ENCODE assay signal across 19 mouse cellular contexts in the genomic region with DNA sequence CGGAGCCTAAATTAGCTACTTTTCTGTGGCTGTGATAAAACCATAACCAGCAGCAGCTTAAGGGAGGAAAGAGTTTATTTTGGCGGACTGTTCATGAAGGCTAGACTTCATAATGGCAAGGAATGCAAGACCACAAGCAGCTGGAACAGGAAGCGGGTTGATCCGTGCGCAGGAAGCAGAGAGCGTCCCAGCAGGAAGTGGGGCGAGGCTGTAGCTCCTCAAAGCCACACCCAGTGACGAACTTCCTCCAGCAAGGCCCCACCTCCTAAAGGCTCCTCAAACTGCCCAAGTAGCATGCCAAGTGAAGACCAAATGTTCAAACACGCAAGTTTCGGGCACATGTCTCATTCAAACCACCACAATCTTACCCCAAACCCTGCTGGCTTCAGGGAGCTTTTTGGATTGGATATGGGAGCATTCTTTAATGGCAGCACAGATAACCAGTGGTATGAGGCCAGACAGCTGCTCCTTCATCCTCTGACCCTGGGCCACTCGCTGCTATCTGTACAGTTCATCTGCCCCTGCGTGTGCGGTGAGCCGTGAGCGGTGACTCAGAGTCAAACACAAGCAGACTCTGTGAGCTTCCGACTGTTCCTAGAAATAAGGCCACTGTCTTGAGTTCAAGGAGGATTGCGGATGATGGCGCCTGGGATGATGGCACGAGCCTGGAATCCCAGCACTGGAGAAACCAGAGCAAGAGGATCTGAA.
DNase-seq lines count a peak whose midpoint lies in the region; ATAC-seq and TF ChIP-seq lines count a peak whose summit lies in the region.
"Had no signal": no experiment of that assay in that cellular context is flagged by ENCODE, and none has a peak within 500 bp of the region (broad histone marks: within the 10 kb centered on the region; RNA-seq: fewer than 3 reads in every experiment).

No protein-coding gene starts in this region.

- H3K9ac ChIP-seq in liver, embryonic 11.5 days (ENCODE audit: low read depth, low read length) = no peak overlapping the region
- H3K9ac ChIP-seq: intestine, embryonic 15.5 days; liver, embryonic 13.5 days; neural tube, embryonic 13.5 days had no signal

- H3K36me3 ChIP-seq in E14TG2a.4 (ENCODE audit: insufficient read depth, low read length) = peaks cover 35% of the 10 kb centered on the region
- H3K36me3 ChIP-seq in liver, embryonic 11.5 days (ENCODE audit: control insufficient read depth, insufficient read depth, low read length) = no peaks in the 10 kb centered on the region
- H3K36me3 ChIP-seq: intestine, embryonic 15.5 days; liver, embryonic 13.5 days; neural tube, embryonic 13.5 days had no signal

- no peak overlapping the region for H3K27ac ChIP-seq in liver, embryonic 11.5 days (ENCODE audit: low read depth, low read length)
- H3K27ac ChIP-seq: gastrocnemius, adult 2 months; heart, adult 2 months; intestine, embryonic 15.5 days; layer of hippocampus, adult 2 months; liver, embryonic 13.5 days; neural tube, embryonic 13.5 days had no signal

- WGBS in liver, embryonic 11.5 days = 73% methylated on average over 19 of the region's 19 CpGs

- H3K4me1 ChIP-seq in E14TG2a.4 (replicated peaks; ENCODE audit: low read depth, low read length) = peaks cover 50% of the 10 kb centered on the region
- H3K4me1 ChIP-seq in liver, embryonic 11.5 days (replicated peaks; ENCODE audit: control insufficient read depth, insufficient read depth, low read length) = no peaks in the 10 kb centered on the region
- H3K4me1 ChIP-seq: intestine, embryonic 15.5 days; liver, embryonic 13.5 days had no signal

- H3K4me2 ChIP-seq in liver, embryonic 11.5 days = no peak overlapping the region
- H3K4me2 ChIP-seq: intestine, embryonic 15.5 days; liver, embryonic 13.5 days; neural tube, embryonic 13.5 days had no signal

- H3K27me3 ChIP-seq in E14TG2a.4 (ENCODE audit: insufficient read depth, low read length) = no peaks in the 10 kb centered on the region
- no peaks in the 10 kb centered on the region for H3K27me3 ChIP-seq in liver, embryonic 11.5 days (replicated peaks; ENCODE audit: control insufficient read depth, insufficient read depth, low read length)
- H3K27me3 ChIP-seq: CH12.LX; intestine, embryonic 15.5 days; liver, embryonic 13.5 days; neural tube, embryonic 13.5 days had no signal

- peak; percentile 12 for DNase-seq in kidney, postnatal 14 days
- DNase-seq in kidney, adult 18-20 months = no peak
- peak; percentile 69 for DNase-seq in Muller cell, postnatal 12 days (ENCODE audit: inconsistent ontology term)
- DNase-seq in cerebellum, adult 18-20 months = no peak
- no peak for DNase-seq in liver, embryonic 11.5 days (ENCODE audit: low spot score)
- DNase-seq: cerebellum, adult 9-11 months; gastrocnemius, adult 2 months; heart, adult 2 months; liver, embryonic 13.5 days; lung, postnatal 14 days; right cerebral cortex, postnatal 4 days; thymus, adult 18-20 months had no signal

- no peaks in the 10 kb centered on the region for H3K9me3 ChIP-seq in E14TG2a.4 (ENCODE audit: low read length)
- no peaks in the 10 kb centered on the region for H3K9me3 ChIP-seq in liver, embryonic 11.5 days (ENCODE audit: control insufficient read depth, low read length)
- H3K9me3 ChIP-seq: intestine, embryonic 15.5 days had no signal

- 0 out of 2 replicates have a peak, but pooled peaks have one; percentile 20 for ATAC-seq in granulocyte monocyte progenitor cell, adult 5-6 weeks (replicated peaks; ENCODE audit: poor library complexity, severe bottlenecking)
- no peak for ATAC-seq in liver, embryonic 11.5 days (replicated peaks; ENCODE audit: low FRiP score)
- ATAC-seq: forebrain, embryonic 16.5 days; intestine, embryonic 15.5 days had no signal

- TF ChIP-seq CTCF in E14TG2a.4 (conservative IDR thresholded peaks at IDR 0.05; ENCODE audit: low read length) = no peak

- peak overlapping the region; percentile 88 for H3K4me3 ChIP-seq in E14TG2a.4 (replicated peaks; ENCODE audit: low read length)
- H3K4me3 ChIP-seq in liver, embryonic 11.5 days (ENCODE audit: low read depth, low read length) = no peak overlapping the region
- H3K4me3 ChIP-seq: gastrocnemius, adult 2 months; heart, adult 2 months; intestine, embryonic 15.5 days; layer of hippocampus, adult 2 months; liver, embryonic 13.5 days; neural tube, embryonic 13.5 days had no signal

Comparison
In these comparisons a context has a peak if more than half of its experiments do, and no peak if none do; other contexts are left out.
1. DNase-seq: peak in kidney, postnatal 14 days (single experiment) and Muller cell, postnatal 12 days (single experiment); none in kidney, adult 18-20 months (single experiment), cerebellum, adult 18-20 months (0 of 2) and liver, embryonic 11.5 days (single experiment).